Mouse (Mus musculus): Measurements from ENCODE around the gene Vti1a.

The Vti1a gene

DNA sequence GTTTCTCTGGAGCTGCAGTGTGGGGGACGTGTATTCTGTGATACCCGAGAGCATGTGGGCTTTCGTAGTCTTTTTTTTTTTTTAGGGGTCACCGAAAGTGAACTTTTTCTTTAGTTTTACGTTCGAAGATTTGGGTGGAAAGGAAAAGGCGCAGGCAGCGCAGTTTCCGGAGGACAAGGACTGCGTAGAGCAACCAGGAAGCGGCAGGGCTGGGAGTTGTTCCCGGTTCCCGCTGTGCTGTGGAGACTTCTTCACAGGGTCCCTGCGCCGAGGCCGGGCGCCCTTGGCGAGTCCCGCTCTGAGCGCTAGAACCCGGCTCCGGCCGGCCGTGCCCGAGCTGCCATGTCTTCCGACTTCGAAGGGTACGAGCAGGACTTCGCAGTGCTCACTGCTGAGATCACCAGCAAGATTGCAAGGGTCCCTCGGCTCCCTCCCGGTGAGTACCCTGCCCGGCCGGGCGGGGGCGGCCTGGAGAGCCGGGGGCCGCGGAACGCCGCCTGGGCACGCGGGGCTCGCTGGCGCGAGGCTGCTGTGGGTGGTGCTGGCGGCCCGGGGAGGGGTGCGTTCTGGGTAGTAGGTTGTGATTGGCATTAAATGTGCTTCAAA is at the start of gene Vti1a:
Gene Vti1a (plus strand): TSS at position 187 of the 606 bp plus-strand sequence.
- peak; percentile 95 to 96 for DNase-seq

DNA sequence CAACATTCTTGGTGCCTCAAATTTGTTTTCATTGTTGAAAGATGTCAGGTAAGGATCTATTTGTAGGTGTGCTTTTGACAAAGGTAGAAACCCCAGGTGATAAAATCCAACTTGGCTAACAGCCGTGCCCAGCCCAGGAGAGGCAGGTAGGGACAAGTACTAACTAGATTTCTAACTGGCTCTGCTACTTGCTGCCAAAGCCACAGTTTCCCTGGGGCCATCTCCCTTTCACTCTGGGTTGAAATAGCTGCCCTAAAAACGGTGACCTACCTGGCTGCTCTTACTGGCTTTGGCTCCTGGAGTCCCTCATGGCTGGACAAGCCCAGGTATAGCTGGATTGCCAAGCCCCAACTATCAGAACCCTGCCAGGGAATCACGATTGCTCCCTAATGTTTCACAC is 49.3 kb upstream of the Vti1a start:
- peak in 1 of 2 experiments; percentile 13 for DNase-seq

DNA sequence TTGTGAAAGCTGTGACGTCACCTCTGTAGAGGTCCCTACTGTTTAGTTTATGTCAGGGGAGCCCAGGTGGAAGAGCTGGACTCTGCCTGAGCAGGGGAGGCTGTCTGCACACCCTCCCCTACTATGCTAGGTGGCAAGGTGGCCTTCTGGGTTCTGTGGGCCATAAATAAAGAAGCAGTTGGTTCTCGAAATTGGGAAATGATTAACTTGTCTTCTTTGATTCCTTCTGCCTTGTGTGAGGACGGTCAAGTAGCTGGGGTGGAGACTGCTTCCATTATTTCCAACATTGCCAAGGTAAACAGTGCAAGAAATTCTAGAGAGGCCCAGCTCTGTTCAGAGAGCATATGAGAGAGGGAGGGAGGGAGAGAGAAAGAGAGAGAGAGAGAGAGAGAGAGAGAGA is 47.9 kb upstream of the Vti1a start:
- no peak for DNase-seq

GRCm38 (mm10) chr19:55269051-55269450 is 47.0 kb upstream of the Vti1a start:
- DNase-seq, result no peak

DNA sequence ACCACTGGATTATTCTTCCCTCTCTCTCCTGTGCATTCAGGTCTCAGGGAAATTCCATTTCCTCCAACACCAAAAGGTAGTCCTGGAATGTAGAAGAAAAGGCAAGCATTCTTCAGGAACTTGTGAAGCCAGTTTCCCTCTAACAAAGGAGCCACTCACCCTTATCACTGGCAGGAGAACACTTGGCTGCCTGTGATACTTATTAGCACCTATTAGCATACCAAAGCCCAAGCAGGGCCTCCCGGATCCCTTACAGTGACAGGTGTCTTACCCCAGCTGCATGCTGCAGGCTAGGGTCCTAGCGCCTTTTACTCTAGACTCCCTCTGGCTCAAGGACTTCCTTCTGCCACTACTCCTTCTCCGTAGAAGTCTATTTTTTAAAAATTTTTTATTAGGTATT is 44.6 kb upstream of the Vti1a start:
- DNase-seq, result no peak

GRCm38 (mm10) chr19:55273340-55273739 is 42.8 kb upstream of the Vti1a start:
- DNase-seq, result no peak

- DNase-seq, result no peak
These were observed 40.0 kb upstream of the Vti1a start for GRCm38 (mm10) chr19:55276100-55276499.

DNA sequence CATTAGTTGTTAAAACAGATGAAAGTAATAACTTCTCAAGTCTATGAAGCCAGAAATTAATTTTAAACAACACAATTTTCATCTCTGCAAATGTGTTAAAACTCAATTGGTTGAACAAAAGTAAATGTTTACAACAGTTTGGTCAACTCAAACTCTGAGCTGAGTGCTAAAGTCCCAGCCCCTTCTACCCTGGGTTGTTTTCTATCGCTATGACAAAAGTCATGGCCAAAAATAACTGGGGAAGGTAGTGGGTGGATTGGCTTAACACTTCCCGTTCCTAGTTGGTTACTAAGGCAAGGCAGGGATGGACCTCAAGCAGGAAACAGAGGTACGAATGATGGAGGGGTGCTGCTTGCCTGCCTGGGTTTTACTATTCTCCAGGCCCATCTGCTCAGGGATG is 39.3 kb upstream of the Vti1a start:
- no peak for DNase-seq

DNA sequence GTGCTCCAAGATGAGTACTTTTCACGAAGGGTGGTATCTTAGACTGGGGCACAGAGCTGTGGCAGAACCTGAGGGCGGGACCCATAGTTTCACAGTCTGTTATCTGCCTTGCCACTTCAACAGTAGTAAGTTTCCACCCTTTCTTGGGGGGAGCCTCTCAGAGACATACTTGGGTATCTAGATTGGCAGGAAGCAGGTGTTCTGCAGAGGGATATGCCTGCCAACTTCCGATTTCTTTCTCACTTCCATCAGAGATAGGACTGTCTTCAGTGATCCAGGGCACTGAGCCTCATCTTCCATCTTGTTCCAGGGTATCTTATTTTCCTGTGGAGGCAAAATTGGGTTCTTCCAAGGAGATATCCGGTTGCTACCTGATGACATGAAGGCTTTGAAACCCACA is 32.0 kb upstream of the Vti1a start:
- DNase-seq, result no peak

DNA sequence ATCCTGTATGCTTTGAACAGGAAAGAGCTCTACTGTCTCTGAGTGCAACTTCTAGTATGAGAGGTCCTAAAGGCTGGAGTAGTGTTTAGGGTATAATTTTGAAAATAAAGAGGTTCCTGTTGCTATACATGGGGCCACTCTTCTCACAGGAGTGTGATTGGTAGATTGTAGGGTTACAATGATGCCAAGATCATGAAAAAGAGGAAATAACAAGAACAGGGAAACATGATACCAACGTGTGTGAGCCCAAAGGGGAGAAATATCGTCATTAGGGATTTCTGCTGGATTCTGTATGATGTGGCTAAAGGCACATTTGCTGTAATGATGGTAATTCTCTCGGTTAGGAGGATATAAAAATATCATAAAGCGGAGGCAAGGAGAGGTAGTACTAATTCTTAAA is 30.1 kb upstream of the Vti1a start:
- DNase-seq, result no peak

DNA sequence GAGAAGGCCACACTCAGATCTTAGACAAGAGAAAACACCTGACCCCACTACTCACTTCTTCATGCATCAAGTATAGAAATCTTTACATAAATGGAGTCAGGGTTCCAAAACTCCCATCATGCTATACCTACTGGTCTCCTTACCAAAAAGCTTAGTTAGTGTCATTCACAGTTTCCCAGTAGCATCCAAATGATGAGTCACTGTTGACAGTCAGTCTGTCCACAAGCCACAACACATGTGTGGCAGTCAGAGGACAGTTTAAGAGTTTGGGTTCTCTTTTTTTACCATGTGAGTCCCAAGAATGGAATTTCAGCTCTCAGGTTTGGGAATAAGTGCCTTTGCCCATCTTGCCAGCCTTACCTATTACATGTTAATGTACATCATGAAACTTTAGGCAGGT is 27.1 kb upstream of the Vti1a start:
- DNase-seq, result no peak

DNA sequence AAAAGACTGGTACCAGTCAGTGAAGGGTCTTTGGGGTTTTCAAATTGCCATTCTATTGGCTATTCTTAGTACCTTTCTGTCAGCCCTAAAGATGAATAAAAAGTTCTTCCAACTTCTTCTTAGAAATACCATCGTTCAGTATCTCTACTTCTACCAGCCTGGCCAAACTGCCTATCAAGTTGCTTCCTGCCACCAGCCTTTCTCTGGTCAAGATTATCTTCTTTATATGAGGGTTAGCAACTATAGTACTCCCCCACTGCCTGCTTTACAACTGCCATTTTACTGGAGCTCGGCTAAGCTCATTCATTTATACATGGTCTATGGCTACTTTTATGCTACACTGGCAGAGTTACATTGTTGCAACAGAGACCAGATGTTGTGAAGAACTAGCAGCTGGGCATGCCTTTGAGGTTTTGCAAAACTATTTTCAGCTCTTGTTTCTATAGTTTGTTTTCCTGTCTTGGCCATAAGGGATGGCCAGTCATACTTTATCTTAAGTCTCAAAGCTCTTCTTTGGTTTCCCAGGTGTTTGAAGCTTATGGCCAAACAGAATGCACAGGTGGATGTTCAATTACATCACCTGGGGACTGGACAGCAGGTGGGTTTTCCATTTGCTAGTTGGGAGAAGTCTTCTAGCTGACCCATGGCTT is 25.3 kb upstream of the Vti1a start:
- DNase-seq, result no peak

DNA sequence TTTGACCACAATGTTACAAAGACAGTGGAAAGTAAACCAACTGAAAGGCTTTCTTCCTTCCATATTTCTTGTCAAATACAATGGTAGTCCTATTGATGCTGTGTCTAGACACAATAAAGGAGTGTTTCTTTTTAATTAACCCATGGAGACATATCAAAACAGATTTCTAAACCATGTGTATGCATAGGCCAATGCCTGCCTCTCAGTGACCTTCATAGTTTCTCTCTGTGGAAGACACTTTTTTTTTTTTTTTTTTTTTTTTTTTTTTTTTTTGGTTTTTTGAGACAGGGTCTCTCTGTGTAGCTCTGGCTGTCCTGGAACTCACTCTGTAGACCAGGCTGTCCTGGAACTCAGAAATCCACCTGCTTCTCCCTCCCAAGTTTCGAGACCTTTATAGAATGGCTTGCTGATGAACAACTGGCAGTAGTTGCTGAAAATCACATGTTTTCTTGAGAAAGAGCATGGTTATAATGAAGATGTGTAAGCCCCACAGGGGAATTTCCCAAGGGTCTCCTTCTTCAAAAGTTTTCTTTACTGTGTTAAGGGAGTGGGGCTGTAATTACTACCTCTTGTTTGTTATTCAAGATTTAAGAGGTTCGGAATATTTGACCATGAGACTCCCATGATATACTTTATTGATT is 23.8 kb upstream of the Vti1a start:
- DNase-seq, result no peak

DNA sequence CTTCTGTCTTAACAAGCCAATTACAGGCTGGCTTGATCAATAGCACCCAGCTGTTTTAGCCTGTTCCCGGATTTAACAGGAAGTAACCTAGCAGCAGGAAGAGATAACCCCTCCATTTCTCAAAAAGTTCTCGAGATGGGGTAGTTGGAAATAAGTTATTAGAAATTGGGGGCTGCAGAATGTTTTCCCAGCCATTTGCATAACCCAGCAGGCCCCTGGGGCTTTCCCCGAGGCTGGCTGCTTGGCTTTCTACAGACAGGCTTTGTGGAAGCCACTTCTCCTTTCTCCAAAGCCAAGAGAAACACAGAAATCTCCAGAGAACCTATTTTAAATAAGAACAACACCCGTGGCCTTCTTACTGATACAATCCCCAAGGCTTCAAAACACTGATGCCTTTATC is 22.9 kb upstream of the Vti1a start:
- no peak for DNase-seq

DNA sequence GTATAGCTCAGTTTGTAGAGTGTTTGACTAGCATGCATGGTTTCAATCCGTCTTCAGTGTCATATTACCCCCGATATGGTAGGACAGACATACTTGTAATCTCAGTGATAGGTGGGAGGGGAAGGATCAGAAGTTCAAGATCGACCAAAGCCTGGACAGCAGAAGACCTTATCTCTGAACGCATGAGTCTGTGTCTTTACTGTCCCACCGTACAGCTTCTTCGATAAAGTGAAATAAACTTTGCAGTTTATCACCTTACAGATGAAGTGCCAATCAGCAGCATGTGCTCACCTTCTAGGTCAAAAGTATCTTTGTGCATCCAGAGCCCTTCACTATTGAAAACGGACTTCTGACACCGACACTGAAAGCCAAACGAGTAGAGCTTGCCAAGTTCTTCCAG is 21.0 kb upstream of the Vti1a start:
- no peak for DNase-seq

DNA sequence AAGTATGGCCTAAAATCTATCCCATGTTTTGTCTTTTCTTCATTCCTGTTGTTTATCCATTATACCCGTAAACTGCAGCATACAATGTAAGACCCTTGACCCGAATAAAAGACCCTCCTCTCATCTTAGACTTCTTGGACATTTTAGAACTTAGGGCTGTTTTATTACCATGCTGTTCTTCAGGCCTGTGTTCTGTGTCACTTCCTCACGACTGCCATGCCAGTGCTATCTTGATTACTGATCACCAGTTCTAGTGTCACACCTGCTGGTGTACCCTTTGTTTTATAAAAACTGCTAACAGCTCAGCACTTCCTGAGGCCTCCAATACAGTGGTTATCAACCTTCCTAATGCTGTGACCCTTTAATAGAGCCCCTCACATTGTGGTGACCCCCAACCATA is 20.5 kb upstream of the Vti1a start:
- no peak for DNase-seq

- no peak for DNase-seq
These were observed 19.8 kb upstream of the Vti1a start for GRCm38 (mm10) chr19:55296301-55296700.

DNA sequence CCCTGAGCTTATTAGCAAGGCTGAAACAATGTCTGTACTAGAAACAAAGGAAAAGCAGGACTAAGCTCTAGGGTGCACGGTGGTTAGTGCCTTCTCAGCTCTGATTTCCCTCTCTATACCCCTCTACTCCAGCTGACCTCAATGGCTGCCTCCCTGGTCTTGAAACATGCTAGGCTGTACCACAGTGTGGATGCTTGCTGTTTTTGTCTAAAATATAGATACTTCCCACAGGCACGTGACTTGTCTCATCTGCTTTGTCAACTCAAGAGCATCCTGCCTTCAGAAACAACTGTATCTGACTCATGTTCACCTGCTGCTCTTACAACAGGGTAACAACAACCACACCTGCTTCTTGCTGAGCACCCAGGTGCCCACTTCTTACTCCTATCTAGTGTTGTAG is 18.6 kb upstream of the Vti1a start:
- DNase-seq, result no peak

GRCm38 (mm10) chr19:55297961-55298360 is 18.1 kb upstream of the Vti1a start:
- no peak for DNase-seq

- DNase-seq, result no peak
These were observed 16.7 kb upstream of the Vti1a start for GRCm38 (mm10) chr19:55299378-55299777.

DNA sequence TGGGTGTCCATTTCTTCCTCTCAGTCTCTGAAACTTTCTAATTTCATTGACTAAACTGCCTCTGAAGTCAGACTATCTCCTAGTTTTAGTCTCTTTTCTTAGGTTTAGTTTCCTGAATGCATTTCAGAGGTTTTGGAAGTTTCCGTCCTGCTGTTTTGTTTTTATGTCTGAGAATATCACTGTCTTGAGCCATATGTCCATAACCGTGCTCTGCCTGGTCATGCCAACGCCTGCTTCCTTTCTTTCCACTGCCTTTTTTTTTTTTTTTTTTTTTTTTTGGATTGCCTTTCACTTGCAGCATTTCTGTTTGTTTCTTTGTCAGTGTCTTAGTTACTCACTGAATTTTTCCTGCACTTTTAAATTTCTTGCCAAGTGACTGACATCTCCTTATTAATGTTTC is 15.6 kb upstream of the Vti1a start:
- no peak for DNase-seq

DNA sequence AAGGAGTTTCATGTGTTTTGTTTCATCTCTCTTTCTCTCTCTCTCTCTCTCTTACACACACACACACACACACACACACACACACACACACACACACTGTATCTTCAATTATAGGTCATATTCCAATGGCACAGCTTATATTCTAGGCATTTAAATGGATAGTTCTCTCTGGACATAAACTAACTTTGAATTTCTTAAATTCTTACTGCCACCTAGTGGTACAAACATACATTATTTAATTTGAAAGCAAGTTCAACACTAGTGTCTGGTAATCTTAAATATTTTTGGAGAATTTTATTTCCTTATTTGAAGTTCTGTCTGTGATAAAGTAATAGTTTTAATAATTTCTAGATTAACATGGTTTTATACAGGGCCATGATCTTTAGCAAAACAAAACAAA is 11.1 kb upstream of the Vti1a start:
- DNase-seq, result no peak

GRCm38 (mm10) chr19:55311874-55312273 is 4.2 kb upstream of the Vti1a start:
- no peak for DNase-seq

DNA sequence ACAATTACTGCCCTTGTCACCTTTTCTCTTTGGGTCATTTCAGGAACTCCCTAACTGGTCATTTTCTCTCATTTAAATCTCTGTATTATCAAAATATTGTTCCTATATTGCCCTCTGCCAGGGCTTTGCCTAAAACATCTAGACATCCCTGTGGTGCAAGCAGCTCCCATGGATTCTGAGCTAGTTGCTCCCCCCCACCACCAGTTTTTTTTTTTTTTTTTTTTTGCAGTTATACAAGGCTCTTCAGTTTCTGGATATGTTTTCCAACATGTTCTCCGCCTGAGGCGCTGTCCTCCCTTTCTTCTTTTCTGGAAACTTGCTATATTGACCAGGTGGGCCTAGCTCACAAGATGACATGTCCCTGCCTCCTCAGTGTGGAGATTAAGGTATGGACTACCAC is 2.4 kb upstream of the Vti1a start:
- DNase-seq, result no peak
